Mouse (Mus musculus) cerebellum, adult 9-10 months (tissue): ENCODE data around the gene Snx17.

Experiments used
- DNase-seq: peaks from one replicate; pipeline ENCODE4 v3.0.0; 2022

The Snx17 gene

DNA sequence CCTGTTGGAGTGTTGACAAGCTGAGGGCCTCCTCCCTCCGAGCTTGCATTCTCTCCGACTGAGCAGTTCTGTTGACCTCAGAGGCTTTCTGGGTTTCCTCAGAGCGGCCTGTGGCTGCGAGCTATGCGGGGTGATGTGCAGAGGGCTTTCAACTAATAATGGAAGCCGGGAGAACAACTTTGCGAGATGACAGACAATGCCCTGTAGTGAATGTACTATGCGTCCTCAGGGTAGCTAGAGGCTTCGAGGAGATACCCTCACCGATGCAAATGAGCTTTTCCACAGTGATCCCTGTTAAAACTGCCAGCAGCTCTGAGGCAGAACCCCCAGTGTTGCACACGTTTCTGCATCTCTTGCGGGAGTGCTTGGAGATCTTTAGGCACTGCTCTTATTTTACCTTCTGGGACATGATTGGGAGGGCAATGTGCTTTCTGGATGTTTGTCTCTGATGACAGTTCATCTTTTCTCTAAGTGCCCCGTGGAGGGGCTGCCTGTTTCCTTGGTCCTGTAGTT, 48.6 kb downstream of the Snx17 start:
- DNase-seq, result no peak

DNA sequence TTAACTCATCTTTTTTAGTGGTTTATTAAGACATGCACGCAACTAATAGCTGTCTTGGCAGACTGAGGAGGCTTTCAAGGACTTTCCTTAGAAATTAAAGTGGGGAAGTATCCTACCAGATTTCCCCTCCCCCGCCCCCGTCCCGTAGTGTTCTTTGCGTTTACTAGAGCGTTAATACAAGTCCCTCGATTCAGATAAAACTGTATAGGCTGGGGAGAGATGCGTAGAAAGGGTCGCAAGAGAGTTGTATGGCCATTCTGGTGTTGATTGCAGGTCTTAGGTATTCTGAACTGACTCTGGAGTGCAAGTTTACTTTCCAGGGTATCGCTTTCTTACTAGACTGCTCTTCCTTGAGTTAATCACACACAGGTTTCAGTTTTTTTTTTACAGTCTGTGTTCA, 49.2 kb downstream of the Snx17 start:
- DNase-seq, result no peak
